Mouse (Mus musculus) CH12.LX (cell line): ENCODE measurements around the gene Clca2. TPM values are rescaled to one million over a fixed set of nuclear protein-coding genes. Genes with fewer than 3 reads are reported as not detected.

ENCODE experiments used
- DNase-seq: peaks from one replicate; pipeline ENCODE4 v3.0.0-alpha.2; 2013; ENCODE audit errors: extremely low read depth
- H3K27ac ChIP-seq: 2 replicates; pipeline ENCODE4 v1.5.1; 2012; ENCODE audit warnings: low read depth, mild to moderate bottlenecking, control low read depth, moderate library complexity; ENCODE audit not compliant: insufficient read depth
- H3K27me3 ChIP-seq: replicated peaks from 2 replicates; pipeline ENCODE3; 2012; ENCODE audit warnings: inconsistent platforms
- H3K36me3 ChIP-seq, 2 experiments: replicated peaks in 1 of 2; 2 replicates each; pipeline versions ENCODE3 to v1.6.1; 2012; ENCODE audit warnings: inconsistent platforms in 1 of 2, low read length in 1 of 2, mild to moderate bottlenecking in 1 of 2, mixed read lengths in 1 of 2, moderate library complexity in 1 of 2; ENCODE audit not compliant: control insufficient read depth in 1 of 2, insufficient read depth in 1 of 2
- H3K4me1 ChIP-seq, 2 experiments: 2 replicates each; pipeline ENCODE4 v1.6.1; 2012; ENCODE audit warnings: inconsistent platforms in 1 of 2, moderate library complexity in 1 of 2; ENCODE audit not compliant: insufficient read depth in 2 of 2, control insufficient read depth in 1 of 2
- H3K4me2 ChIP-seq: 2 replicates; pipeline ENCODE4 v1.6.1; 2012; ENCODE audit warnings: low read depth, mild to moderate bottlenecking, control low read depth; ENCODE audit not compliant: poor library complexity, insufficient read depth, severe bottlenecking
- H3K4me3 ChIP-seq, 3 experiments: fragments of 150-350 bp in 1 of 3; sonication (generic) in 1 of 3; replicated peaks in 1 of 3; 2 replicates each; pipeline versions ENCODE3 to v1.5.1; 2011 to 2012; ENCODE audit warnings: low read depth in 2 of 3, low read length in 2 of 3, mild to moderate bottlenecking in 2 of 3, moderate library complexity in 2 of 3, control low read depth in 1 of 3, improper control_type of control experiment in 1 of 3, inconsistent platforms in 1 of 3, mixed read lengths in 1 of 3; ENCODE audit not compliant: poor library complexity in 1 of 3
- H3K79me2 ChIP-seq: replicated peaks from 2 replicates; pipeline ENCODE4 v1.6.1; 2012; ENCODE audit warnings: mild to moderate bottlenecking, moderate library complexity; ENCODE audit not compliant: control insufficient read depth, poor library complexity, insufficient read depth, severe bottlenecking; ENCODE audit errors: extremely low read depth
- H3K9ac ChIP-seq: 2 replicates; pipeline ENCODE4 v1.6.1; 2012; ENCODE audit warnings: low read depth, mild to moderate bottlenecking, control low read depth, moderate library complexity; ENCODE audit not compliant: insufficient read depth
- H3K9me3 ChIP-seq: replicated peaks from 2 replicates; pipeline ENCODE3; 2012; ENCODE audit warnings: low read length, inconsistent platforms, mixed read lengths
- CHD1 ChIP-seq: IDR thresholded peaks from 2 replicates; pipeline ENCODE4 v1.6.1; 2012; ENCODE audit warnings: low read depth, low read length, improper control_type of control experiment, inconsistent platforms
- CTCF ChIP-seq, 2 experiments: IDR thresholded peaks in 1 of 2; conservative IDR thresholded peaks in 1 of 2; 2 replicates each; pipeline ENCODE4 v1.5.1; 2011 to 2012; ENCODE audit warnings: low read depth in 2 of 2, low read length in 2 of 2, improper control_type of control experiment in 1 of 2, inconsistent platforms in 1 of 2, mild to moderate bottlenecking in 1 of 2, moderate library complexity in 1 of 2
- E2F4 ChIP-seq: IDR thresholded peaks from 2 replicates; pipeline ENCODE4 v1.6.1; 2011; ENCODE audit warnings: low read depth, low read length, improper control_type of control experiment; ENCODE audit not compliant: insufficient replicate concordance
- EP300 ChIP-seq: IDR thresholded peaks from 2 replicates; pipeline ENCODE4 v1.6.1; 2011; ENCODE audit warnings: low read length, improper control_type of control experiment
- JUN ChIP-seq: IDR thresholded peaks from 2 replicates; pipeline ENCODE4 v1.6.1; 2011; ENCODE audit warnings: low read depth, mild to moderate bottlenecking, low read length, improper control_type of control experiment, moderate library complexity; ENCODE audit not compliant: insufficient read depth
- JUND ChIP-seq: conservative IDR thresholded peaks from 2 replicates; pipeline ENCODE4 v1.6.1; 2011; ENCODE audit warnings: low read depth, low read length, improper control_type of control experiment
- KAT2A ChIP-seq: IDR thresholded peaks from 2 replicates; pipeline ENCODE4 v1.6.1; 2012; ENCODE audit warnings: low read length, improper control_type of control experiment, inconsistent platforms; ENCODE audit not compliant: insufficient replicate concordance
- MAFK ChIP-seq: IDR thresholded peaks from 2 replicates; pipeline ENCODE4 v1.6.1; 2011; ENCODE audit warnings: low read length, improper control_type of control experiment; ENCODE audit not compliant: insufficient replicate concordance
- MXI1 ChIP-seq: IDR thresholded peaks from 2 replicates; pipeline ENCODE4 v1.6.1; 2011; ENCODE audit warnings: mild to moderate bottlenecking, low read depth, low read length, improper control_type of control experiment
- NELFE ChIP-seq: IDR thresholded peaks from 2 replicates; pipeline ENCODE4 v1.6.1; 2011; ENCODE audit warnings: low read depth, low read length, improper control_type of control experiment
- PAX5 ChIP-seq: IDR thresholded peaks from 2 replicates; pipeline ENCODE4 v1.6.1; 2012; ENCODE audit warnings: low read length, inconsistent platforms, mixed read lengths
- POLR2A ChIP-seq: IDR thresholded peaks from 2 replicates; pipeline ENCODE4 v1.6.1; 2011; ENCODE audit warnings: low read depth, mild to moderate bottlenecking, improper control_type of control experiment, low read length
- POLR2AphosphoS2 ChIP-seq: IDR thresholded peaks from 2 replicates; pipeline ENCODE4 v1.6.1; 2011; ENCODE audit warnings: low read depth, low read length, improper control_type of control experiment
- TBP ChIP-seq: conservative IDR thresholded peaks from 2 replicates; pipeline ENCODE4 v1.6.1; 2011; ENCODE audit warnings: low read depth, low read length, improper control_type of control experiment
- USF2 ChIP-seq: conservative IDR thresholded peaks from 2 replicates; pipeline ENCODE4 v1.6.1; 2011; ENCODE audit warnings: low read depth, low read length, improper control_type of control experiment
- ZMIZ1 ChIP-seq: IDR thresholded peaks from 2 replicates; pipeline ENCODE4 v1.6.1; 2012; ENCODE audit warnings: low read depth, mild to moderate bottlenecking, inconsistent platforms, low read length, improper control_type of control experiment
- ZNF384 ChIP-seq: IDR thresholded peaks from 2 replicates; pipeline ENCODE4 v1.6.1; 2012; ENCODE audit warnings: low read depth, low read length, improper control_type of control experiment, inconsistent platforms
- dilution Hi-C: fragments of 300-500 bp; cut with MboI; formaldehyde crosslinking; loops from 2 replicates; pipeline ENCODE4 v1.14.3; 2020; ENCODE audit warnings: low sequenced_read_pairs; ENCODE audit not compliant: extremely low pct_unique_long_range_greater_than_20kb, extremely low pct_ligation_motif_present
- in situ Hi-C: fragments of 300-500 bp; cut with MboI; formaldehyde crosslinking; loops from 3 replicates; pipeline ENCODE4 v1.14.3; 2019; ENCODE audit warnings: low sequenced_read_pairs, low pct_ligation_motif_present, low pct_unique_long_range_greater_than_20kb, mixed read lengths
- polyA plus RNA-seq: library from polyadenylated mRNA; unstranded; fragments of >175 nt; gene quantifications from 2 replicates; pipeline ENCODE4 v1.2.1, GENCODE M21; 2012; ENCODE audit warnings: low read depth; ENCODE audit not compliant: insufficient read length
- total RNA-seq, 2 experiments: library from RNA; depleted of rRNA; stranded (reverse); fragments of 300-350 nt in 1 of 2; fragments of >200 nt in 1 of 2; gene quantifications; 2 replicates each; pipeline ENCODE4 v1.2.3; 2012 to 2014

Gene Clca2
- total and polyA plus RNA-seq, 3 experiments, result 0.07 to 0.17 (median 0.13) TPM

DNA sequence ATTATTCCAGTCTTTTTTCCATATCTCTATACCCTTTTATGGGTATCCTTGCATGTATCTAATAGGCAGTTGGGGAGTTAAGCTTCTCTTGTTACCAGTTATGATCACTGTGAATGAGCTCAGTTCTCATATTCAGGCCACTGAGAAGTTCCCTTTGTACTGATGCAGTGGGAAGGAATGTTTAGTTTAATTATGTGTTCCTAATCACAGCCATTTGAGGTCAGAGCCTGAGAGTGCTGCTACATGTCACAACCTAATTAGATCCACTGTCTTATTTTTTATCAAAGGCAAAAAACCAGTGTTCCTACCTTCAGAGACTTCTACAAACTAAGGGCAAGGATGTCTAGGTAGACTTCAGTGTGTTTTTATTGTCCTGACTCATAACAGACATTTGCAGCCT, 30.1 kb upstream of the Clca2 start:
- TF ChIP-seq EP300 (no peak), MXI1 (no peak), CHD1 (no peak), JUND (no peak)
- TF ChIP-seq, all 38 proteins: peak for 0
- Histone ChIP-seq H3K27me3 (no peaks in the 10 kb centered on the region), H3K4me3 (no peak overlapping the region), H3K27ac (no peak overlapping the region), H3K36me3 (peaks cover 33 to 79% of the 10 kb centered on the region in 2 experiments), H3K9ac (no peak overlapping the region), H3K4me1 (0 out of 4 replicates have a peak, but pooled peaks cover 0 to 3% of the 10 kb centered on the region in 2 experiments), H3K79me2 (no peaks in the 10 kb centered on the region), H3K9me3 (no peaks in the 10 kb centered on the region), H3K4me2 (no peak overlapping the region)
- dilution Hi-C loops (no loop called here), in situ Hi-C loops (loop anchor here (10.0 kb wide), 1 partner anchor 305 kb away; no protein-coding TSS in a partner anchor)
- no peak for DNase-seq

DNA sequence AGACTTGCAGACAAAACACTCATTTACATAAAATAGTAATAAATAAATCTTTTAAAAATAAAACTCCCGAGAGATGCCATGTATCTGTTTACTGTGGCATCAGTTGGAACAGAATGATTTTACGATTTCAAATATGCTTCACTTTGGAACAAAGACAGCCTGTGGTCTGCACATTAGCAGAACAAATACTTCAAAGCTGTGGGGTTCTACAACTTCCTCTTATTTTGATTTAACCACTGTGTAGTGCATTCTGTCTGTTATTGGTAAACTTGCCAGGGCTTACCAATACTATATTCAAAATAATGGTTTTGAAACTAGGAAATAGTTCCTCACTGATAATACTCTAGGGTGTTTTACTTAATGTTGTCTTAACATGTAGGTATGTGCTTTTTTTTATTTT, 27.4 kb upstream of the Clca2 start:
- Histone ChIP-seq H3K4me2 (no peak overlapping the region), H3K79me2 (no peaks in the 10 kb centered on the region), H3K27me3 (no peaks in the 10 kb centered on the region), H3K9me3 (no peaks in the 10 kb centered on the region), H3K36me3 (peaks cover 17 to 59% of the 10 kb centered on the region in 2 experiments), H3K27ac (no peak overlapping the region), H3K4me1 (peaks cover 0 to 3% of the 10 kb centered on the region in 2 experiments; a peak in 1 of 4 replicates), H3K4me3 (no peak overlapping the region), H3K9ac (no peak overlapping the region)
- in situ Hi-C loops, result loop anchor here (10.0 kb wide), 1 partner anchor 302 kb away; no protein-coding TSS in a partner anchor
- dilution Hi-C loops, result no loop called here
- DNase-seq, result no peak
- TF ChIP-seq E2F4, result no peak
- TF ChIP-seq USF2, result no peak
- TF ChIP-seq ZNF384, result no peak
- no peak for TF ChIP-seq JUND
- no peak for TF ChIP-seq MAFK
- no peak for TF ChIP-seq NELFE
- no peak for TF ChIP-seq POLR2A
- no peak for TF ChIP-seq TBP
- no peak for TF ChIP-seq CTCF (conservative IDR thresholded peaks at IDR 0.05 in 1 of 2, IDR thresholded peaks at IDR 0.05 in 1 of 2; ENCODE audit: low read depth in 2 of 2, low read length in 2 of 2)
- TF ChIP-seq KAT2A, result no peak
- no peak for TF ChIP-seq PAX5
- TF ChIP-seq JUN, result no peak
- TF ChIP-seq POLR2AphosphoS2, result no peak
- TF ChIP-seq ZMIZ1, result no peak
